Mouse (Mus musculus): Measurements from ENCODE around the gene Cldn3.

Cldn3 gene

DNA sequence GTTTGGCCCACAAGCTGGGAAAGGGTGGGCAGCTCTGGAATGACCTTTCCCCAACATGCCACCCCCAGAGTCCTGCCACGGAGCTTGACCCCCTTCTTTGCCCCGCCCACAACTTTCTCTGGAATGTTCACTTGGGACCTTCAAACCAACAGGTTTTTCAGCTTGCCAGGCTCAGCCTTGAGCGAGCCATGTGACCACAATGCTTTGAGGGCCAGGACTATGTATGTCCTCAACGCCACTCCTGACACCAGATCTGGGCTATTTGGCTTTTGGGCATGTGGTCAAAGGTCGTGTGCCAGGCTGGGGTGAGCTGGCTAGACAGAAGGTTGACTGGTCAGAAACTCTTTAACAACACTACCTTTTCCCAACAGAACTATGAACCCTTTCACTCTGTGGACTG lies 16.1 kb downstream of the Cldn3 start:
- DNase-seq (ENCODE audit: low read depth, low spot score): no peak

DNA sequence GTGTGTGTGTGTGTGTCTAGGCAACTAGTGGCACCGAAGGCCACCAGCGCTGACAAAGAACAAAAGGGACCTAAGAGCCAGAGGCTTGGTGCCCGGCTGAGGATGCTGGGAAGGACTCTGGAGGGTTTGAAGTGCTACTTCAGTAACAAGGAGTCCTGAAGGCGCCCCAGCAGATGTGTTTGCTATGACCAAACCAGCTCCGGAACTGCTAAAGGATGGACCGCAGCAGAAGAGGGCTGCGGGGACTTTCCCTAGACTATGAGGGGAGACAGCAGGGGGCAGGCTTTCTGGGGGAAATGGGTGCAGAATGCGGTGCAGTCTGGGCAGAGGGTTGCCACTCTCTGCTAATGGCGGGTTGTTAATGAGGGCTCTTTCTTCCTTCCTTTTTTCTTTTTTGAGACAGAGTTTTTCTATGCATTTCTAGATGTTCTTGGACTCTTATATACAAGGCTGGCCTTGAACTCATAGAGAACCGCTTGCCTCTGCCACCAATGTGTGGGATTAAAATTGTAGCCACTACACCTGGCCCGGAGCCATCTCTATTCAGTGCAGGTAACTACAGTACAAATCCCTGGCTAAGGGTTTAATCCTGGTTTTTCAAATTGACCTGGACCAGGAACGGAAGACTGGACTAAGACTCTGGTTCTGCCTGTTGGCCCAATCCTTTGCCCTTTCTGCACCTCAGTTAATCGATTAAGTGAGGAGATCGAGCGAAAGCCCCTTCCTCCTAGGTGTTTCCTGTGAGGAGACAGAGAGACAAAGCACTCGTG lies 22.0 kb downstream of the Cldn3 start:
- no peak for DNase-seq (ENCODE audit: low read depth, low spot score)

DNA sequence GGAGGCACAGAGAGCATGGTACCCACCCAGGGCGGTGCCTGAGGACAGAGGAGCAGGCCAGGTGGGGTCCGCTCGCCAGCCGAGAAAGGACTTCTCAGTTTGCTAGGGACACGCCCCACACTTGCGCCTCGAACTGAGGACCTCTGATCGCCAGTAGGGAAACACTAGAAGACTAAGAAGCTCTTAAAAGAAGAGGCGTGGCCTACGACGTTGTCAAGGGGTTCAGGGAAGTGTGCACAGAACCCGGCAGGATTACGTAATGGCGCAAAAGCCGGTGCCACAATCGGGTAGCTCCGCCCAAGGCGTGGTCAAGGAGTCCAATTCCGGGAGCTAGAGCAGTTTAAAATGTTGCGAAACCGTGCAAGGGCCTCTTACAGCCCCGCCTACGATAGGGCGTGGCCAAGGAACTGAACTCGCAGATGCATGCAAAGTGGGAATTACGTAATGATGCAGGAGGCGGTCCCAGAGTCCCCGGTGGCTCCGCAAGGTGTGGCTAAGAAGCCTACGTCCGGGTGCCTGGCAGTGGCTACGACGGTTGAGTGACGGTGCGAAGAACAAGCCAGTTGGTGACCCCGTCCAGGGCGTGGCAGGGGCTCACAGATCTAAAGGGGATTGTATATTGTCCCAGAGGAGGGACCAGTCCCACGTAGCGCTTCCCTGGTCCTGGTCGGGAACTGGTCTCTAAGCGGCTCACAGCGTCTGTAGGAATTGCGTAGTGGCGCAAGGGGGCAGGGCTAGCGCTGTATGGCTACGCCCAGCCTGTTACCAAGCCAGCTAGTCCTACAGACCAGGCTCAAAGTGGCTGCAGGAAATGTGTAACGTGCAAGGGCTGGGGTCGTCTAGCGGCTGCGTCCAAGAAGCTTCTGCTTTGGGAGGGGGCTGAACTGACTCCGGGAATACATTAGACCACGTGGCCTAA lies 22.9 kb downstream of the Cldn3 start, which contains the start of gene Abhd11:
TSS of gene Abhd11 (plus strand) at position 482 of the 919 bp plus-strand sequence.
- DNase-seq (ENCODE audit: low read depth, low spot score): peak; percentile 100

DNA sequence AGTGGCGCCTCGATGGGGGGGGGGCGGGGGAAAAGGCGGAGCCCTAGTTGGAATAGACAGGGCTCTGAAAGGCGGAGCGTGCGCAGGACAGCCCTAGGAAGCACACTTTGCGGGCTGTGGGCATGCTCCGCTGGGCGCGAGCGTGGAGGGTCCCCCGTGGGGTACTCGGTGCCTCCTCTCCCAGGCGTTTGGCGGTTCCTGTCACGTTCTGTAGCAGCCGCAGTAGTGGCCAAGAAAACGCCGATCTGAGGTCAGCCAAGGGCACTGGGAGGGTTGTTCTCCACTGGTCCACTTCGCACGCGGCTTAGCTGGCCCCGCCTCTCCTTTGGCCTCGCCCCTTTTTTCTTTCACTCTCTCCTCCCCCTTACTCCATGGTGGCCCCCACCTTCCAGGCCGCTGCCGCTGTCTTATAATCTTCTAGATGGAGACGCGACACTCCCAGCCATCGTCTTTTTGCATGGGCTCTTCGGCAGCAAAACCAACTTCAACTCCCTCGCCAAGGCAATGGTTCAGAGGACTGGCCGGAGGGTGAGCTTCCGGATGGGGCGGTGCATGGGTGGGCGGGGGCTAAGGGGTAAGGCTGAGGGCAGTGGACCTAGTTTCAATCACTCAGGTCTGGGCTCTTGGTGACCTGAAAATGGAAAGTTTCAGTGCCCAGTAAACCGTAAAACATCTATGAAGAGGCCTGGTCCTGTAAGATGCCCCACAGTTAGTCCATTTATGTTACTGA lies 23.7 kb downstream of the Cldn3 start:
- DNase-seq (ENCODE audit: low read depth, low spot score): peak; percentile 80

DNA sequence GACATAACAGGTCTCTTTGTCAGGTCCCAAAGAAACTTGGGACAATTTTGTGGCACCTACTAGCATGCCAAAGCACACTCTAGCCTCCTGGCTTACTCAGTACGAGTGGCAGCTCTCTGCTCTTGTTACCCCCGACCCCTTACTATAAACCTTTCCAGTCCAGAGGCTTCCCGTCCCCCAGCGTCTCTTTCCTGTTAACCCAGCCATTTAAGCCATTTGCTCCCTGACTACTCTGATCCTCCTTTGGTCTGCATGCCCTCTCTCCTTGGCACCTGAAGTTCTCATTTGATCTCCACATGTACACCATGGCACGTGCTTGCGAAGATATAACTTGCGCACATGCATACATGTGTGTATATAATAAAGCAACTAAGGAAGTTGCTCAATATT lies 24.3 kb downstream of the Cldn3 start:
- DNase-seq (ENCODE audit: low read depth, low spot score): no peak

DNA sequence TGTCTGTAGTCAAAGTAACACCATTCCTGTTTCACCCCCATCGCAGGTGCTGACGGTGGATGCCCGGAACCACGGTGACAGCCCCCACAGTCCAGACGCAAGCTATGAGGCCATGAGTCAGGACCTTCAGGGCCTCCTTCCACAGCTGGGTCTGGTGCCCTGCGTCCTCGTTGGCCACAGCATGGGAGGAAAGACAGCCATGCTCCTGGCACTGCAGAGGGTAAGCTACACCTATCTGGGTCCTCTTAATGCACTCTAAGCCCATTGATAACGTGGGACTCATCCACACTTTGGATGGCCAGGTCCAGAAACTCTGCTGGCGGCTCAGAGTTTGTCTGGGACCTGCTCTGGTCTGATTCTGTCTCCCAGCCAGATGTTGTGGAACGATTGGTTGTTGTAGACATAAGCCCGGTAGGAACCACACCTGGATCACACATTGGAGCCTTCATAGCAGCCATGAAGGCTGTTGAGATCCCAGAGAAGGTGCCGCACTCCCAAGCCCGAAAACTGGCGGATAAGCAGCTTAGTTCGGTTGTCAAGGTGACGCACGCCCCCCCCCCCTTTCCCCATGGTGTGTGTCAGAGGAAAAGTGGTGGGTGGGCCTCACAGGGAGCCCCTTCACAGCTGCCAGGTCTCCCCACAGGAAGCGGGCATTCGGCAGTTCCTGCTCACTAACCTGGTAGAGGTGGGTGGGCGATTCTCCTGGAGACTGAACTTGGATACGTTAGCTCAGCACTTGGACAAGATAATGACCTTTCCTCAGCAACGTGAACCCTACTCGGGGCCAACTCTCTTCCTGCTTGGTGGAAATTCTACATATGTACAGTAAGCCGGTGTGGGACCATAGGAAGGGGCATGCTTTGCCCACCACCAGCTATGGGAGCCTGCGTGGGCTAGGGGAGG lies 25.1 kb downstream of the Cldn3 start:
- no peak for DNase-seq (ENCODE audit: low read depth, low spot score)

DNA sequence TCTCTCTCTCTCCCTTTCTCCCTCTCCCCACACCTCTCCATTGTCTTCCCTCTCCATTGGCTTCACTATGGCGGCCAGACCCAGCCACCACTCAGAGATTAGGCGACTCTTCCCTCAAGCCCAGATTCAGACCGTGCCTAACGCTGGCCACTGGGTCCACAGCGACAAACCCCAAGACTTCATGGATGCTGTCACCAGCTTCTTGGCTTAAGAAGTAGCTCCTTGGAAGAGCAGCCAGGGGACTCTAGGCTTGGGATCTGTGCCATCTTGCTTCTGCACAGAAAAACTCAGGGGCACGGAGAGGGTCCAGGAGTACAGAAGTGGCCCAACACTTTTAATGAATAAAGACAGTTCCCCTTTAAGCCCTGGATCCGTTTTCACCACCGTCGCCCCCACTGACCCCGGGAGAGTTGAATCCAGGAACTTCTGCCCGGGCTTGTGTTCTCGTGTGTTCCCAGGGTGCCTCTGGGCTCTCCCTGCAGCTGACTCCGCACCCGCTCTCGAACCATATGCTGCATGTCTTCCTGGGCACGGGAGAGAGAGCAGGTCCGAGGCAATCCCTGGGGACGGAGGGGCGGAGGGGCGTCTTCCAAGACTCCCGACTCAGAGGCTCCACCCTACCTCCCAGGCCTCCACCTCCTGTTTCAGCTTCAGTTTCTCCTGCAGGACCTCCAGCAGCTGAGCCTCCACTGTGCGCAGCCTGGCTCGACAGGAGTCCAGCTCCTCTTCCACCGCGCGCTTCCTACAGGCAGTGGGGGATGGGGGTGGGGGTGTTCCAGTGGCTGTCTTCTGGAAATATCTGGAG lies 26.0 kb downstream of the Cldn3 start:
- DNase-seq (ENCODE audit: low read depth, low spot score): no peak

DNA sequence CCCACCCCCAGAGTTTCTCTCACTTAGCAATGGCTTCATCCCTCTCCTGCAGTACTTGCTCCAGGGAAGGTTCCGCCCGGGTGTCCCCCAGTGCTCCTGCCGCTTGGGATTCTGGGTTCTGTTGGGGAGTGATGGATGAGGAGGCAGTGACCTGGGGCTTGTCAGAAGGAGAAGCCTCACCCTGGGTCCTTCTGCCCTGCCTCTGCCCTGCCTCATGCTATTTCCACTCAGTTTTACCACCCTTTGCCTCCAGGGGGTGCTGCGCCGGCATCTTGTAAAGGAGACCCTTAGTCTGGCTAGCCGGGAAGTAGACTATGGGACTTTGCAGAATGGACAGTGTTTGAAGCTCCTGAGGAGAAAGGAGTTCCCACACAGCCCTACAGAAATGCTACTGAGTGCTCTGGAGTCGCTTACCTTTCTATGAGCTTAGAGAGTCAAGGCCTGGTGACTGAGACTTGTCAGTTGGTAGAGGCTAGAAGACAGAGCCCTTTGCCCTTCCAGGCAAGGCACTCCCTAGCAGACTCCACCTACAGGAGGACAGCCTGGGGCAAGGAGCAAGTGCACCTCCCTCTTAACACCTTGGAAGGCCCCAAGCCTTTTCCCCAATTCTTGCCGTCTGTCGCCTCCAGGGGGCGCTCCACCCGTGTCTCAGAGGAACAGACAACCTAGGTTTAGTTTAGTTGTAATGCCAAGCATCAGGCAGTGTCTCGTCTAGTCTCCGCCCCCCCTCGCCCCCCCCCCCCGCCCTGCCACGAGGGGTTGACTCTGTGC lies 26.8 kb downstream of the Cldn3 start:
- DNase-seq (ENCODE audit: low read depth, low spot score): peak; percentile 56

DNA sequence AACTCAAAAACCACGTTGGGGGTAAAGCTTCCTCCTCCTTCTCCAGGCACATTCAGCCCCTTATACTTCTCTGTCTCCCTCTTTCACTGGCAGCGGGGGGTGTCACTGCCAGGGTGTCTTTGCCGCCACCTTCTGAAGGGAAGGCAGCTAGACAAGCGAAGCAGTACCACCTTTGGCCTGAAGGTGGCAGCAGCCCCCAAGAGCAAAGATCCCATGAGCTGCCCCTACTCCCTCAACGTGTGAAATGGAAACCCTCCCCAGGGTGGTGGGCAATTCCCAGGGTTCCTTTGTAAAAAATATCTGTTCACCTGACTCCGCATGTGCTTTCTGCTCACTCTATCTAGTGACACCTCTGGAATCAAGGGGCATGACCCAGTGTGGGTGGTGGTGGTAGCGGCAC lies 29.5 kb downstream of the Cldn3 start:
- peak; percentile 74 for DNase-seq (ENCODE audit: low read depth, low spot score)

DNA sequence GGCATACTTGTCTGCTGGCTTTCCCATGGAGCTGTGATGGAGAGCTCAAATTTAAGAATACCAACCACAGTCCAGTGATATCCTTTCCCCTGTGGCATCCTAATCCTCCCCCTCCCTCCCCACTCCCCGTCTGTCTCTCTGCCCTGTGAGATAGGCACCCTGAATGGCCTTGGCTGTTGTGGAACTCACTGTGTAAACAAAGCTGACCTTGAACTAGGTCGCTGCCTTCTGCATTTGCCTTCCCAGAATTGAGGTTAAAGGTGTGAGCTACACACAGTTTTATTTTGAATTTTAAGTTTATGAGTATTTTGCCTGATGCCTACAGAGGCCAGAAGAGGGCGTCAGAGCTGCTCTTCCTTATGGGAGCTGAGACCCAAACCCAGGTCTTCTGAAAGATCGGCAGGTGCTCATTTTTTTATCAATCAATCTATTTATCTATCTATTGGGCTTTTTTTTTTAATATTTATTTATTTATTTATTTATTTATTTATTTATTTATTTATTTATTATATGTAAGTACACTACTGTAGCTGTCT lies 30.3 kb downstream of the Cldn3 start:
- DNase-seq (ENCODE audit: low read depth, low spot score): no peak

DNA sequence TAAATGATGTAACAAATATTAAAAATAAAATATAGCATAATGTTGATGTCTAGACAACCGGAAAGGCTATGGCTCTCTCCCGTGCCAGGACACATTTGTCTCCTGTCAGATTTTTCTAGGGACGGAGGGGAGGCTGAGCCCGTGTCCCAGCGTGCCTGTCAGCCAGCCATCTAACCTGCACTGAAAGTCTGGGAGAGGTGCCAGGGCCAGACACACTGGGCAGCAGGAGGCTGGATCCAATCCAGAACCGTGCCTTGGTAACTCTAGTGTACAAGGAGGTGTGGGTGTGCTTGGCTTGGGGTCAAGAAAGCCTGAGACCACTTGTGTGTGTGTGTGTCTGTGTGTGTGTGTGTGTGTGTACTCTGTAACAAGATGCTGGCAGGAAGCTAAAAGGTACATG lies 35.8 kb downstream of the Cldn3 start:
- no peak for DNase-seq (ENCODE audit: low read depth, low spot score)

DNA sequence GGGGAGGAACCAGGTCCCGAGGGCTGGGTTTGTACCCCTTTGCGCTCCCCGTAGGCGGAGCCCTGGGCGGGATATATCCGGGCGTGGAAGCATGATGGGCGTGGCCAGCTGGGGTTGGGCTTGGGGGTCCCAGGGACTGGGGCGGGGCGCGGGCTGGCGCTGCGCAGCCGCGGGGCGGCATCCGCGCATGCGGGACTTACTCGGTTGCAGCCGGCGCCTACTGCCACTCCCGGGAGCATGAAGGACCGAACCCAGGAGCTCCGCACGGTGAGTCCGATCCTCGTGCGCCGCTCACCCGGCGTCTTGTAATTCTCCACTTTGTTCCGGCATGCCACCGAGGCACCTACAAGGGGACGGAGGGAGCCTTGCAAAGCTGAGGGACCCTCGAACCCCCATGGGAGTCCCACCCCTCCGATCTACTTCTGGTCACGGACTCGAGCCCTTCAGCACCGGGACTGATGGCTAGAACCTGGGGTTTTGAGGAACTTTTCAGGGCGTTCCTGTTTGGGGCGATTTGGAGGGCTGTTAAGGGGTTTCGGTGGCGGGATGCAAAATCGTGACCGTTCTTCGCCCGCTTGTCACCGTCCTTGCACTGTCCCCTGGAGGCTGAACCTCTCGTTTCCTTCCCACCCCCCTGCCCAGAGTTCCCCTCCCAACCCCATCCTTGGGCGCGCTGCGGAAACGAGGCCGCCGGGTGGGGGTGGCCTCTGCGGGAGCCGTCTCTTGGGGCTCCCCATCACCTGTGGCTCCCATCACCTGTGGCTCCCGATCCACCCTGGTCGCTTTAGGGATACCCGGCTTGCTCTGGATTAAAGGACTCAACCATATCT lies 37.5 kb downstream of the Cldn3 start, which contains the start of gene Stx1a:
TSS of gene Stx1a (plus strand) at position 139 of the 830 bp plus-strand sequence.
- peak; percentile 73 for DNase-seq (ENCODE audit: low read depth, low spot score)

DNA sequence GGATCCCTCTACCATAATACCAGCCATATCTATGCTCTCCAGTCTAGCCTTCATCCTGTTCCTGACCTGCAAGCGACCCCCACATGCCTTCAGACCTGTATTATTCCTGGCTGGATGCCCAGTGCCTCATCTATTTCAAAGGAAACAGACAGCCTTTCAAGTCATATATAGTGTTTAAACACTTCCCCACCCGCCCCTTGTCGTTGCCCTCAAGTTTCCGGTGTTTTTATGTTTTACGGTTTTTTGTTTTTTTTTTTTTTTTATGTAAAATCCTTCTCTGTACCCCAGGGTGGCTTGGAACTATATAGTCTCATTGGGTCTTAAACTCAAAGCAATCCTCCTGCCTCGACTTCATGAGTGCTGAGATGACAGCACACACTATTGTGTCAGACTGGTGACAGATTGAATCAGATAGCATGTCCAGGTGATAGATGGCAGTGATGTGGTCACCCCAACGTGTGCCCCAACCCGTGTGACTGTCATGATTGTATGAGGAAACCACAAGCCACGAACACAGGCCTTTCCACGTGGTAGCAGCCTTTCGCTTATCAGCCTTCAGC lies 38.7 kb downstream of the Cldn3 start:
- DNase-seq (ENCODE audit: low read depth, low spot score): no peak

DNA sequence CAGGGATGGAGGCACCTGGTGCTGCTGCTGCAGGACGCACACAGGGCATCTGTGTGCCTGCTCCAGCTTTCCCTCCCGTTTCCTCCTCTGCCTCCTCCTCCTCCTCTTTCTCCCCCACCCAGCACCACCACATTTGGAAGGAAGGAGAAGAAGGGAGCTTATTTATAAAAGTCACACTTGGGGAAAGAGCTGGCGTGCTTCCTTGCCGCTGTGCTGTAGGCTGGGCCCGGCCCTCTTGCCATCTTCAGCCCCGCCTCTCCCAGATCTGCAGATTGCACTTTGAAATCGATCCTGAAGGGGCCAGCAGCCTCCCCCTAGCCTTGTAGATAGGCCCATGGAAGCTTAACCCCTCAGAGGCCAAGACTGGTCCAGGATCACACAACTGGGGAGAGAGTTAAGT lies 39.9 kb downstream of the Cldn3 start:
- DNase-seq (ENCODE audit: low read depth, low spot score): no peak

DNA sequence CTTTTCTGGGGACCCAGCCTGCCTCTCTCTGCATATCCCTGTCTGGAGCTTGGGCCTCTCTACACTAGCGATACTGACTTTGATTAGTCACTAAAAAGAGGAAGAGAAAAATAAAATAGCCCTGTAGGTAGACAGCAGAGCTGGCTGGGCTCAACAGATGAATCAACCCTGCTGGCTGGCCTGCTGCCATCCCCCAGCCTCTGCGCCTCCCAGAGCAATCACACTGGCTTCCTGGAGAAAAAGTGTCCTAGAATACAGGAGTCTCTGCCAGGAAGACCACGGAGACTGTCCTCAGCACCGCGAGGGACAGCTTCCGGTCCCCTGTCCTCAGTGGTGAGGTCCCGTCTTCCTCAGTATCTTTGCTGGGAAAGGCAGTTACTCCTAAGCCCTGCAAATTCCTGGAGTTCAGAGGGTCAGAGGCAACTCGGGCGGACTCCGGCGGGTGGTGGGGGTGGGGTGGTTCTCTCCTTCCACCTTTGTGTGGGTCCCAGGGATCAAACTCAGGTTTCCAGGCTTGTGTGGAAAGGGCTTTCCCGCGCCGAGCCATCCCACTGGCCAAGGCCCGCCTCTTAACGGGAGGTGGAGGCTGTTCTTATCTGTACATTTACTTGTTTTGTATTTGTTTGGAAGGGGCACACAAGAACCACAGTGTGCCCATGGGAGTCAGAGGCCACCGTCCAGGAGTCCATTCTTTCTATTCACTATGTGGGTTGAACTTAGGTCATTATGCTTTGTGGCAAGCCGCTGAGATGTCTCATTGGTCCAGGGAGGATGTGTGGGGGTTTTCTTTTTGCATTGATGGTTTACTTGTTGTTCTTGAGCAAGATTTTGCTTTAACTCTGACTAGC lies 43.2 kb downstream of the Cldn3 start:
- DNase-seq (ENCODE audit: low read depth, low spot score): no peak

DNA sequence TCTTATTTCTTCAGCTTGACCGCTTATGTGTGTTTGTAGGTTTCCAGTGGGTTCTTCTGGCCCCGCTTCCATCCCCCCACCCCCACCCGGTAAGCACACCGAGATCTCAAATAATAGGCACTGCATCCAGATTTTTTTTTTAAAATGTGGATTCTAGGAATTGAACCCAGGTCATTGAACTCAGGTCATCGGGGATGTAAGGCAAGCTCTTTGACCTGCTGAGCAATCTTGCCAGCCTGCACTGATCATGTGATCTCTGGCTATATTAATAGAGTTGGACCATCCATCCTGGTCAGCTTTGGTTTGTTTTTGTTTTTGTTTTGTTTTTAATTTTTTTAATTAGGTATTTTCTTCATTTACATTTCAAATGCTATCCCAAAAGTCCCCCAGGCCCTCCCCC lies 46.6 kb downstream of the Cldn3 start:
- no peak for DNase-seq (ENCODE audit: low read depth, low spot score)

DNA sequence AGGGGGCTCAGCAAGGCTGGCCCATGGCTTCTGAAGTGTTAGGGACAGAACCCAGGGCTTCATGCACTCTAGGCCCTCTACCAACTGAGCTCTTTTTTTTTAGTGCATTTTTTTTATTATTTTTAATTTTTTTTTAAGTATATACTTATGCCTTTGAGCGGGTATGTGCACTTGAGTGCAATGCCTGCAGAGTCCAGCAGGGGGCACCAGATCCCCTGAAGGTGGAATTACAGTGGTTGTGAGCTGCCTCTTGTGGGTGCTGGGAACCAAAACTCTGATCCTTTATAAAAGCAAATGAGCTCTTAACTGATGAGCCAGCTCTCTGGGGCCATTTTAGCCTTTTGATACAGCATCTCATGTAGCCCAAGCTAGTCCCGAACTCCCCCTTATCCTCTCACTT lies 48.6 kb downstream of the Cldn3 start:
- DNase-seq (ENCODE audit: low read depth, low spot score): no peak

All from skeletal muscle tissue, adult 2 months (tissue).